Mouse (Mus musculus) hindbrain, embryonic 11.5 days (tissue): Measurements from ENCODE around the gene Slfn4. TPM values are rescaled to one million over a fixed set of nuclear protein-coding genes. Genes with fewer than 3 reads are reported as not detected.
"Not testable (repeated sequence)": the region's sequence is repeated elsewhere in the genome, so short reads cannot be mapped to it uniquely, and the experiment has no call there.

Experiments used
- ATAC-seq: fragments of 200-750 bp; cut with Nextera tagmentation; 2 replicates; pipeline ENCODE4 v1.8.0; 2017; ENCODE audit warnings: mild to moderate bottlenecking, moderate TSS enrichment, moderate library complexity; ENCODE audit not compliant: low FRiP score
- DNase-seq: peaks from one replicate; pipeline ENCODE4 v3.0.0-alpha.2; 2015; ENCODE audit warnings: low spot score
- H3K27ac ChIP-seq: fragments of 300-500 bp; sonication (generic); 2 replicates; pipeline ENCODE4 v1.5.1; 2014; ENCODE audit warnings: mild to moderate bottlenecking, low read depth, low read length
- H3K27me3 ChIP-seq: fragments of 300-500 bp; sonication (generic); 2 replicates; pipeline ENCODE4 v1.6.1; 2014; ENCODE audit warnings: mild to moderate bottlenecking, low read length, moderate library complexity, mixed read lengths; ENCODE audit not compliant: control insufficient read depth, insufficient read depth
- H3K36me3 ChIP-seq: fragments of 300-500 bp; sonication (generic); 2 replicates; pipeline ENCODE4 v1.6.1; 2014; ENCODE audit warnings: mild to moderate bottlenecking, low read length, moderate library complexity, mixed read lengths; ENCODE audit not compliant: control insufficient read depth, insufficient read depth
- H3K4me1 ChIP-seq: fragments of 300-500 bp; sonication (generic); replicated peaks from 2 replicates; pipeline ENCODE4 v1.6.1; 2014; ENCODE audit warnings: low read length, mixed read lengths; ENCODE audit not compliant: control insufficient read depth, insufficient read depth
- H3K4me2 ChIP-seq: fragments of 300-500 bp; sonication (generic); replicated peaks from 2 replicates; pipeline ENCODE4 v1.6.1; 2014; ENCODE audit warnings: mild to moderate bottlenecking, low read depth, low read length
- H3K4me3 ChIP-seq: fragments of 300-500 bp; sonication (generic); 2 replicates; pipeline ENCODE4 v1.5.1; 2014; ENCODE audit warnings: low read depth, low read length
- H3K9ac ChIP-seq: fragments of 300-500 bp; sonication (generic); 2 replicates; pipeline ENCODE4 v1.6.1; 2014; ENCODE audit warnings: low read depth, low read length
- H3K9me3 ChIP-seq: fragments of 300-500 bp; sonication (generic); 2 replicates; pipeline ENCODE4 v1.6.1; 2016; ENCODE audit warnings: low read length; ENCODE audit not compliant: control insufficient read depth
- WGBS: fragments of 180-500 bp; shearing (Covaris S2); extraction: QIAGEN DNeasy Blood & Tissue Kit; methylation state at CpG from one replicate; pipeline ENCODE4 v1.1.7; 2014; 5-methylcytosine and 5-hydroxymethylcytosine counted together
- polyA plus RNA-seq: library from polyadenylated mRNA; unstranded; fragments of >200 nt; fragmentation: Nextera tagmentation; extraction: Ambion mirVana; gene quantifications from 2 replicates; pipeline ENCODE4 v1.2.1, GENCODE M21; 2014

Slfn4 gene
- polyA plus RNA-seq, result not detected in 2 replicates

DNA sequence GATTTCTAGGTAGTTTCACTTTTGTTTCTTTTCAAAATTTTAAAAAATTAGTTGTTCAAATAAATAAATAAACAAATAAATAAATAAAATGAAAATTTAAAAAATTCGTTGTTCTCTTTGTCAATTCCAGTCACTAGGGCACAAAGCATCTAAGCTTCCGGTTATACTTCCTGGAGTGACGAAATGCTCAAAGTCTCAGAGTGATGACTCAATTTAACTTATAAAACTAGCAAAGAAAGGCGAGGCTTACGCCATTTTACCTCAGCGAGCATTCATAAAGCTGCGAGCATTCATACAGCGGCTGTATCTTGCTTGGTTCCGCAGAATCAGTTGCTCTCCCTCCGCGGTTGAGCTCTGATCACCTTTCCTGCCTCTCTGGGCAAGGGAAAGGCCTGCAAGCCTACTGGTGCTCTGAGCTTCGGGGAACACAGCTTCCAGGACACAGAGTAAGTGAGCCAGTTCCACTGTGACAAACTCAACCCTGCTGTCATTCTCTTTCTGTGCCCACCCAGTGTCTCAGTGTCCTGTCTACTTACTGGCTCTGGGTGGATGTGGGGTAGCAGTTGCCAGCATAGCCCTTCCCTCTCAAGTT, at the start of gene Slfn4:
Gene Slfn4 (plus strand): TSS at position 239 of the 592 bp plus-strand sequence.
- Histone ChIP-seq H3K27ac (no peak within 1 kb of the TSS), H3K27me3 (no peaks in the 10 kb centered on the region), H3K36me3 (no peaks in the 10 kb centered on the region), H3K9me3 (no peaks in the 10 kb centered on the region), H3K4me3 (no peak within 1 kb of the TSS), H3K9ac (no peak within 1 kb of the TSS), H3K4me1 (no peaks in the 10 kb centered on the region), H3K4me2 (no peak within 1 kb of the TSS)
- 86% methylated on average over 12 of the region's 12 CpGs for WGBS
- no peak for ATAC-seq
- DNase-seq, result no peak

GRCm38 (mm10) chr11:83125633-83126032, 49.4 kb upstream of the Slfn4 start:
- H3K27ac ChIP-seq, DNase-seq, ATAC-seq, H3K27me3 ChIP-seq, H3K4me3 ChIP-seq, H3K4me1 ChIP-seq, H3K4me2 ChIP-seq, H3K9ac ChIP-seq, H3K36me3 ChIP-seq, H3K9me3 ChIP-seq: not testable (repeated sequence)
- WGBS, result no CpG with 5 or more reads among the region's 1 CpGs

DNA sequence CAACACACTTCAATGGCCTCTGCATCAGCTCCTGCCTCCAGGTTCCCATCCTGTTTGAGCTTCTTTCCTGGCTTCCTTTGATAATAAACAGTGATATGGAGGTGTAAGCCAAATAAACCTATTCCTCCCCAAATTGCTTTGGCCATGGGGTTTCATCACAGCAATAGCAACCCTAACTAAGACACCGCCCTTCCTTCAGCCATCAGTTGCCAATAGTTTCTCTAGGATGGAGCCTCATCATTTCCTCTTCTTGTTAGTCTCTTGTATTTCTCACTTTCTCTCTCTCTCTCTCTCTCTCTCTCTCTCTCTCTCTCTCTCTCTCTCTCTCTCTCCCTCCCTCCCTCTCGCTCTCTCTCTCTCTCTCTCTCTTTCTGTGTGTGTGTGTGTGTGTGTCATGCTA, 37.7 kb upstream of the Slfn4 start:
- not testable (repeated sequence) for H3K4me1 ChIP-seq, H3K9ac ChIP-seq, H3K4me3 ChIP-seq, H3K36me3 ChIP-seq, DNase-seq, H3K27me3 ChIP-seq, H3K4me2 ChIP-seq, ATAC-seq, H3K27ac ChIP-seq, H3K9me3 ChIP-seq
- WGBS, result 88% methylated on average over 1 of the region's 2 CpGs

DNA sequence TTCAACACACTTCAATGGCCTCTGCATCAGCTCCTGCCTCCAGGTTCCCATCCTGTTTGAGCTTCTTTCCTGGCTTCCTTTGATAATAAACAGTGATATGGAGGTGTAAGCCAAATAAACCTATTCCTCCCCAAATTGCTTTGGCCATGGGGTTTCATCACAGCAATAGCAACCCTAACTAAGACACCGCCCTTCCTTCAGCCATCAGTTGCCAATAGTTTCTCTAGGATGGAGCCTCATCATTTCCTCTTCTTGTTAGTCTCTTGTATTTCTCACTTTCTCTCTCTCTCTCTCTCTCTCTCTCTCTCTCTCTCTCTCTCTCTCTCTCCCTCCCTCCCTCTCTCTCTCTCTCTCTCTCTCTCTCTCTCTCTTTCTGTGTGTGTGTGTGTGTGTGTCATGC, 26.0 kb upstream of the Slfn4 start:
- DNase-seq, H3K36me3 ChIP-seq, H3K4me3 ChIP-seq, H3K9me3 ChIP-seq, H3K9ac ChIP-seq, ATAC-seq, H3K27me3 ChIP-seq, H3K4me2 ChIP-seq, H3K27ac ChIP-seq, H3K4me1 ChIP-seq: not testable (repeated sequence)
- WGBS, result no CpG with 5 or more reads among the region's 1 CpGs

DNA sequence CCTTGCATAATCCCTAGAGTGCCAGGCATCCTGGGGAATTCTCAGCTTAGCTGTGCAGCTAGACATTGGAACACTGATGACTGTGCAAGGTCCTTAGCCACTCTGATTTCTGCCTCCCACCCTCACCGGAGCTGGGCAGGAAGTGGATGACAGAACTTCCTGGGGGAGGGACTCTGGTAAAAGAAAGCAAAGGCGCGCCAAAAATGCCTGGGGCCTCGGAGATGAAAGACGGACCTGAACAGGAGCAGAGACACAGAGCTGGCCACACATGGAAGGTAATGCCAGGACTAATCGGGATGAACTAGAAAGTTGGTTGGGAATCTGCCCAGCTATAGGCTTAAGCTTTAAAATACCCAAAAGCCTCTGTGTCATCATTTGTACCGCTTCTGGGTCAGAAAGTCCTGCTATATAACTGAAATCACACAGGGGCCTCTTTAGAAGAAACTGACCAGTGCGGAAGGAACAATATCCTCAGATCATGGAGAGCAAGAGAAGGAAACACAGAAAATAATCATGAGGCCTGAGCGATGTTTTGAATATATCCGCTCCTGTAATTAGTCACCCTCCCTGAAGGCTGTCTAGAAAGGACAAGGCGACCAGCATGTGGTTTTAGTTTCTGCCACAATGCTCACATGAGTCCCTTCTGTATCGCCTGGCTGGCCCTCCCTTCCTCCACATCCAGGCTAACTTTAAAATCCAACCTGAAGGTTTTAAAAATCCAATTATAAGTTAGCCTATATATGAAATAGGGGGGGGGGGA, 16.3 kb downstream of the Slfn4 start, which contains the start of gene Slfn3:
Gene Slfn3 (plus strand): TSS at position 197 of the 760 bp plus-strand sequence.
- no peaks in the 10 kb centered on the region for H3K4me1 ChIP-seq
- no peak within 1 kb of the TSS for H3K9ac ChIP-seq
- no peak within 1 kb of the TSS for H3K4me3 ChIP-seq
- 80% methylated on average over 12 of the region's 12 CpGs for WGBS
- H3K36me3 ChIP-seq, result no peaks in the 10 kb centered on the region
- H3K27me3 ChIP-seq, result no peaks in the 10 kb centered on the region
- H3K9me3 ChIP-seq, result no peaks in the 10 kb centered on the region
- ATAC-seq, result no peak
- no peak within 1 kb of the TSS for H3K4me2 ChIP-seq
- DNase-seq, result no peak
- H3K27ac ChIP-seq, result no peak within 1 kb of the TSS

- H3K36me3 ChIP-seq, result no peaks in the 10 kb centered on the region
- no peak overlapping the region for H3K9ac ChIP-seq
- DNase-seq (peak; percentile 22), ATAC-seq (no peak)
- no peaks in the 10 kb centered on the region for H3K4me1 ChIP-seq
- 66% methylated on average over 3 of the region's 3 CpGs for WGBS
- H3K9me3 ChIP-seq, result no peaks in the 10 kb centered on the region
- no peaks in the 10 kb centered on the region for H3K27me3 ChIP-seq
- H3K4me2 ChIP-seq, result no peak overlapping the region
- H3K27ac ChIP-seq, result no peak overlapping the region
- no peak overlapping the region for H3K4me3 ChIP-seq
Observed at GRCm38 (mm10) chr11:83192001-83192400, 17.0 kb downstream of the Slfn4 start.

DNA sequence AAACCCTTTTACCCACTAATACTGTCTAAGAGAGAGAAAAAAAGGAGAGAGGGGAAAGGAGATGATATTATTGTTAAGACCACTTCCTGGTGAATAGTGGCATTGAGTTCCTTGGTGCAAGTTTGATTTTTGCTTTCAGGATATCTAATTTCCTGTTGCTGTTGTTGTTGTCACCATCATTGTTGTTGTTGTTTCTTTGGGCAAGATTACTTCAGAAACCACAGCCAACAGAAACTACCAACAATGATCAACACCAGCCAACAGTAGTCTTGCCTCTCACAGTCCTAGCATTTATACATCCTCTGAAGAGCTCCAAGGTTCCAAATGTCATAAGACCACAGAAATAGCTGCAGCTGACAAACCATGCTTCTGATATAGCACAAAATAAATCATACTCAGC, 30.0 kb downstream of the Slfn4 start:
- Histone ChIP-seq H3K4me1 (no peaks in the 10 kb centered on the region), H3K9ac (no peak overlapping the region), H3K36me3 (no peaks in the 10 kb centered on the region), H3K4me2 (no peak overlapping the region), H3K27ac (no peak overlapping the region), H3K4me3 (no peak overlapping the region), H3K9me3 (no peaks in the 10 kb centered on the region), H3K27me3 (no peaks in the 10 kb centered on the region)
- DNase-seq (no peak), ATAC-seq (no peak)

DNA sequence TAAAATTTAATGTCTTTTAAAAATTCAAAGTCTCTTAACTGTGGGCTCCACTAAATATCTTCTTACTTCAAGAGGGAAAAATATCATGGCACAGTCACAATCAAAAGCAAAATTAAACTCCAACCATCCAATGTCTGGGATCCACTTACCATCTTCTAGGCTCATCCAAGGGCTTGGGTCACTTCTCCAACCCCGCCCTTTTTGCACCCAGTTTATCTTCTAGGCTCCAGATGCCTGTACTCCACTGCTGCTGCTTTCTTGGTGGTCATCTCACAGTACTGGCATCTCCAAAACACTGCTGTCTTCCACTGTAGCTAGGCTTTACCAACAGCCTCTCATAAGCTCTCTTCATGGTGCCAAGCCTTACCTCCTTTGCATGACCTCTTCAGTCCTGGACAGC, 41.1 kb downstream of the Slfn4 start:
- Histone ChIP-seq H3K9me3 (no peaks in the 10 kb centered on the region), H3K4me1 (no peaks in the 10 kb centered on the region), H3K4me2 (no peak overlapping the region), H3K36me3 (no peaks in the 10 kb centered on the region), H3K27me3 (no peaks in the 10 kb centered on the region), H3K4me3 (no peak overlapping the region), H3K27ac (no peak overlapping the region), H3K9ac (no peak overlapping the region)
- 75% methylated on average over 1 of the region's 1 CpGs for WGBS
- no peak for ATAC-seq
- DNase-seq, result no peak

DNA sequence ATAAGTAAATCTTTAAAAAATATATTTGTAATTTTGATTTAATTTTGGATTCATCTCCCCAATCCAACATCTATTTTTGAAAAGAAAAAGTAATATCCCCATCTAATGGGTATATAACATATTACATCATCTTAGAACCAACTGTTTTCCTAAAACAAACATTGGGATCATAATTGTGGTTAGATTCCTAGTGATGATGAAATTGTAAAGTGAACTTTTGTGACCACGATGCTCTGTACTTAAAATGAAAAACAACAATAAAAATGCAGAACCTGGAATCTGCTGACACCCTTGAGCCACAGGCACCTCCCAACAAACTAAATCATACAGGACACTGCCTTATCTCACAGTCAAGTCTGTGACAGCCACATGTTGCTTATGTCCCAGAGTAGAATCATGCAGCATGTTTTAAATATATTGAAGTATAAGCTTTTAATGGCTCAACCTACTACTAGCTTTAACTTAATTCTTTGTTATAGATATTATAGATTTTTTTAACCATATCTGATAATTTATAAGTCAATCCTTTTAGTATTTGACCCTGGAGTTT, 46.4 kb downstream of the Slfn4 start:
- DNase-seq (no peak), ATAC-seq (no peak)
- no peak overlapping the region for H3K27ac ChIP-seq
- no peak overlapping the region for H3K4me3 ChIP-seq
- no peaks in the 10 kb centered on the region for H3K27me3 ChIP-seq
- 90% methylated on average over 1 of the region's 1 CpGs for WGBS
- no peaks in the 10 kb centered on the region for H3K9me3 ChIP-seq
- no peaks in the 10 kb centered on the region for H3K36me3 ChIP-seq
- no peak overlapping the region for H3K4me2 ChIP-seq
- H3K9ac ChIP-seq, result no peak overlapping the region
- H3K4me1 ChIP-seq, result no peaks in the 10 kb centered on the region
